Mouse (Mus musculus) heart, adult 9 months (tissue): ENCODE measurements around the gene Nalcn.
"Not testable (repeated sequence)": the region's sequence is repeated elsewhere in the genome, so short reads cannot be mapped to it uniquely, and the experiment has no call there.

Experiments
- DNase-seq, 2 experiments: peaks; one replicate each; pipeline ENCODE4 v3.0.0; 2022; ENCODE audit warnings: low spot score in 2 of 2

Nalcn gene

DNA sequence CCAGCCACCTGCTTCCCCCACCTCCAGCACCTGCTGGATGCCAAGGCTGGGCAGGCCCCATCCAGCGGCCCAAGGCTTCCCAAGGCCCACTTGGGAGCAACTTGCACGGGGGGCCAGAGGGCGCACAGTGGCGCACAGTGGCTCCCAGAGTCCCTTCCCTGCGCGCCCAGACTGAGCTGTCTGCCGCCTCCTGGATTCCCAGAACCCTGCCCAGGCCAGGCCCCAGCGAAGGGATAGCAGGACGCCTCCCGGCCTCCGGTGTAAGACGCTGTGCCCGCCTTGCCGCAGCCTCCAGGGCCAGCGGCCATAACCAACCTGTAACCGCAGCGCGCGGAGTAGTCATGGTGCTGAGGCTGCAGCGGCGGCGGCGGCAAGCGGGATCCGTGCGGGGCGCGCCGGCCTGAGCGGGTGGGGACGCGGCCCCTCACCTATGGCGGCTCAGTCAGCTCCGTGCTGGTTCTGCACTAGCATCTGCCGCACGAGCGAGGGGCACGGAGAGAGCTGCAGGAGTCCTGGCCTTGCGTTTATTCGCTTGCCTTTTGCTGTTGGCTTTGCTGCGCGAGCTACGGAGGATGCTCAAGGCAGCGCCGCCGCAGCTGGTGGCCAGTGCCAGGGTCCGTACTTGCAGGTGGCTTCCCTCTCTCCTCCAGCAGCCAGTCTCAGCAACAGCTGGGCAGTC lies at the start of gene Nalcn:
TSS of gene Nalcn (minus strand) at position 644 of the 679 bp plus-strand sequence.
- peak in 1 of 2 experiments; percentile 2 for DNase-seq

GRCm38 (mm10) chr14:123671076-123671475 lies 44.1 kb upstream of the Nalcn start:
- not testable (repeated sequence) for DNase-seq

- DNase-seq: no peak
These were observed 37.5 kb upstream of the Nalcn start for GRCm38 (mm10) chr14:123664451-123664850.

DNA sequence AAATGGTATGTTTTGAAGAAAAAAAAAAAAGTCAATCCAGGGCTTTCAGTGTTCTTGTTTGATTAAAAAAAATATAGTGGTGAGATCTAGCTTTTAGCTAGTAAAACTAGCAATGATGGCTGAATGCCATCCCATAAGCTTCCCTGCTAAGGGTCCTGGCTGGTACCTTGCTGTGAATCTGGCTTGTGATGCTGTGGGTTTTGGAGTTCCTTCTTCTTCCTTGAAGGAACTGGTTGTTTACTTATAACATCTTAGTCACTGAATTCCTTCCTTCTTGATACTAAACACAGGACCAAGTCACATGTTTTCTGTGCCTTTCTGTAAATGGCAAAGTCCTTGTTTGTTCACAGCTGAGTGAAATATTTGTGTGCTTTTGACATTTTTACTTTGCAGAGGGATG lies 36.3 kb upstream of the Nalcn start:
- no peak for DNase-seq

GRCm38 (mm10) chr14:123662386-123662785 lies 35.4 kb upstream of the Nalcn start:
- DNase-seq: no peak

GRCm38 (mm10) chr14:123661091-123661491 lies 34.1 kb upstream of the Nalcn start:
- peak; percentile 20 to 31 for DNase-seq

DNA sequence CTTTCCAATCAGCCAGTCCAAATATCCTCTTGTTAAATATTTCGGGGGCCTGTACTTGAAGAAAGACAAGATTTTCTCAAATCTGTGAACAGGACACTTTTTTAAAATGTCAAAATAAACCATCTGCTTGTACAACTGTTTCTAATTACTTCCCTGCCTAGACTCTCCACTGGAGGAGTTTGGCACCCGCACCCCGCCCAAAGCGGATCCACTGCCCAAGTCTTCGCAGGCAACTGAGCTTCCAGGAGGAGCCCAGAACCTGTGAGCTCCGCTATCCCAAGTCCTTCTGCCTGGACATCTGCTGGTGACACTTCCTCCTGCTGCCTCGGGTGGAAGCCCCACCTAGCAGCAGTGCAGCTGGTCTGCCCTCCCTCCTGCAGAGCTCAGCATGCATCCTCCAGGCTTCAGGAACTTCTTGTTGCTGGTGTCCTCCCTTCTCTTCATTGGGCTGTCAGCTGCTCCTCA lies 33.0 kb upstream of the Nalcn start, which contains the start of gene Itgbl1:
TSS of gene Itgbl1 (plus strand) at position 51 of the 465 bp plus-strand sequence.
- DNase-seq: peak; percentile 16 to 25

DNA sequence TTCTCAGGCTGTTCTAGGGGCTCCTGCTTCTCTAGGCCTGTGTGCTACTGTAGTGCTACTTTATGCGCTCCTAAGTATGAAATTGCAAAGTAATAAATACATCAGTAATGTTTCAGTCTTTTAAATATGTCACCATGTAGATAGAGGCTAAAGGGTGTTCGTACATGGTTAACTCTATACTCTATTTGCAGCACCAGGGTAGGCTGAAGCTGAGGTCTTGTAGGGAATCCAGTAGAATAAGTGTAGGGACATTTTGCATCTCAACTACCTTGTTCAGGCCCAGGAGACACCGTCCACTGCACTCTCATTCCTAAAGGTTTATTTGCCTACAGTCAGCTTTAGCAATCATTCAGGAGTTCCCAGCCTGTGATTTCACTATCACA lies 227 bp upstream of the Nalcn start:
- no peak for DNase-seq

GRCm38 (mm10) chr14:123622969-123623368 lies 4.0 kb downstream of the Nalcn start:
- DNase-seq: no peak

GRCm38 (mm10) chr14:123595265-123595664 lies 31.7 kb downstream of the Nalcn start:
- DNase-seq: no peak

DNA sequence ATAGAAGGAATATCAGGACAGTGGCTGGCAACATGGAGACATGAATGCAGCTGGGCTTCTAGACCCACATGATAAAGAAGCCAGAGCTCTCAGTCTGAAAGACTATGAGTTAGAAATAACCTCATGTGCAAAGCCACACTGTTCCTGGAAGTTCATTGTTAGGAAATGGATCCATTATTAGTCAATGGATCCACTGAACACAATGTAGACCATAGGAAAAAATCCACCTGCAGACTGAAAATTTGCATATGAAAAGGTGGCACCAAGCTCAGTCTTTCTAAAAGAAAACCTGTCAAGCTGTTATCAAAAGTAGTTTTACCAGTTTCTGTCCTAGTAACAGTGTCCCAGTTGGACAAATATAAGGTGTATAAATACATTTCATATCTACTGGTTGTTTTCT lies 39.5 kb downstream of the Nalcn start:
- no peak for DNase-seq

DNA sequence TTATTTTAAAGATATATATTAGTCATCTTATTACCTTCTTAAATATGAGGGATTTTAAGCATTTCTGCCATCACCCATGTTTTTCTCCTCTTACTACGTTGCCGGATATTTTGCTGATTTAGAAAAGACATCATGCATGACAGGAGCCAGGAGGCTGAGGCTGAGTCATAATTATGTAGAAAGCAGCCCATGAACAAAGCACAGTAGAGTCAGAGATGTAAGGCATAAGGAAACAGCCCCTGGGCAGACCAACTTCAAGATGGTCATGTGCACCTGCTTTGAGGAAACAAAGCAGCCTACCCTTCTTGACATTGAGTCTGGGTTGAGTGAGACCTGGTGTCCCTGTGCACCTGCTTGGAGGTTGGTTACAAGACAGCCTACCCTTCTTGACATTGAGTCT lies 44.5 kb downstream of the Nalcn start:
- DNase-seq: no peak

GRCm38 (mm10) chr14:123575356-123575755 lies 51.6 kb downstream of the Nalcn start:
- no peak for DNase-seq

DNA sequence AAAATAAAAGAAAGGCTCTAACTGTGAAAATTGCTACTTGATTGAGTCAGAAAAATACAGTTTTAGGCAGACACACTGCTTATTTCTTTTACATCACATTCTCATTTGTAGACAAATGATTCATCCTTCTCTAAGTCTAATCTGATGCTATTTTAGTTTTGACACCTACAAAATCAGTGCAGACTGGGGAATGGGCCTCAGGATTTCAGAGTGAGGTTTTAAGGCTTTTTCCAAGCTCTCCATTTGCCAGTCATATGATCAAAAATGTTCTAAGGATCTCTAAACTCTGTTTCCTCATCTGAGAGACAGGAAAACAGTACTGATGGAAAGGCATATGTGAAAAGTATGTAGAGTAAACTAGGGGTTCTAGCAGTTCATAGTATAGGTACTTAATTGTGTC lies 52.0 kb downstream of the Nalcn start:
- no peak for DNase-seq

DNA sequence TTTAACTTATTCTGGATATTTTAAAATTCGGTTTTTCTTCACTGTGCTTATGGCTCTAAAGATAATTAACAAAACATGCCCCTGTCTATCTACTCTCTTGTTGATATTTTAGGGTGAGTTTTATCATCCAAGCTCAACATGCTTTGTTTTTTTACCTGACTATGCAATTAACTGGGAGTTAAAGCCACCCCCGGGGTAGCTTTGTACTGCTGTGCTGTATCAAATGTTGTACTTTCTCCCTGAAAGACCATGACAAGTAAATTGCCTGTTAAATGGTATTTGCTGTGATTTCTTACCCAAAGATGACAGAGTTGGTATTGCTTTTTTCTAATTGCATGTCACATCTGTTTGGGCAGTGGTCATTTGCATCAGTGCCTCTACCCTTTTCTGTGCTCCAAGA lies 60.3 kb downstream of the Nalcn start:
- no peak for DNase-seq

DNA sequence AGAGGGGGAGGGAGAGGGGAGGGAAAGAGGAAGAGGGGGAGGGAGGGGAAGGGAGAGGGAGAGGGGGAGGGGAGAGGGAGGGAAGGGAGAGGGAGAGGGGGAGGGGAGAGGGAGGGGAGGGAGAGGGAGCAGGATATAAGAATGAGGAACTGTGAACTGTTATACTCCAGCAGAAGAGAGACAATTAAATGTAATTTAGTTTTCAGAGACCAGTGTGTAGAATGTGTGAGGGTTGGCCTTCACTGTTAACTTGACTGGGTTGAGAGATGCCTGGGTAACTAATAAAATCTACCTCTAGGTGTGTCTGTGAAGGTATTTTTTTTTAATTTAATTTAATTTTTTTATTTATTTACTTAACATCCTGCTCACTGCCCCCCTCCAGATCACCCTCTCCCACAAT lies 71.4 kb downstream of the Nalcn start:
- no peak for DNase-seq

DNA sequence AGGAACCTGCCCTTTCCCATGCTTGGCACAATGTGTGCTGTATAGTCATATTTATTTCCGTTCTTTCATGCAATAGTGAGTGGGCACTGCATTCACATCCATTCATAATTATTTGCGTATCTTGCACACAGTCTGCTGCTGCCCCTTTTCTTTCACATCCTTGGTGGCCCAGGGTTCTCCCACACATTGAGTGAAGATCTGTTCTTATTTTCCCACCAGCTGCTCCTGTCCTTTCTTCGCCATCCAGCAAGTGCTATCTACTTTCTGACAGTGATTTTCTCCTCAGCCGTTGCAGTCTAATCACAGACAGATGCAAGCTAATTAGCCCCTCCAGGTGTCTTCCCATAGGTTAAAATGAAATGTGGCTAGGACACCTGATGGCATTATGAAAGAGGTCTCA lies 72.0 kb downstream of the Nalcn start:
- no peak for DNase-seq

DNA sequence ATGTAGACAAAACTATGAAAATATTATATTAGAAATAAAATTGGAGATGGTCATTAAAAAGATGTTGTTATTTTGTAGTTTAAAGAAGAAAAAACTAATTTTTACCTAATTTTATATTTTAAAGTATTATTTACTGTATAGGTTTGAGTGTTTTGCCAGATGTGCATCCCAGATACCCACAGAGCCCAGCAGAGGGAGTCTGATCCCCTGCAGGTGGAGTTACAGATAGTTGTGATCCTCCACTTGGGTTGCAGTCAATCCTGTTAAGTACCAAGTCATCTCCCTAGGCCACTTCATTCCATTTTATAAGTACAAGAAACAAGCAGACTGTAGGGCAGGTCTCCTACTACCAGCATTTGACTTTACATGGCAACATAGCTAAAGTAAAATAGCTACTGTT lies 84.6 kb downstream of the Nalcn start:
- no peak for DNase-seq

DNA sequence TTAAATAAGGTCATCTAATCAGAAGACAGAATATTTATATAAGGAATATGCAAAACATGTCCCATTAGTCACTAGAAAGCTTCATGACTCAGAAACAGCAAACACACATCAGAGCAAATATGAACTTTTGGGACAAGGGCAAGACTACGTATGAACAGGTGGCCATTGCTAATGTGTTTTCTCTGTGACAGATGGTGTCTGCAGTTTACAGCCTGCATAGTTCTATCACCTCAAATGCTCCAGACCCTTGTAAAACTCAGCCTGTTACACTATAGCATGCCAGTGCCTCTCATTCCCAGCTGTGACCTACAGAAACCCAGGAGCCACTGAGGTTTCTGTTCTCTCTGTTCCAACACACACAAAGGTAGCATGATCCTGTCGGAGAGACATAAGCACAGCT lies 91.3 kb downstream of the Nalcn start:
- no peak for DNase-seq

GRCm38 (mm10) chr14:123533000-123533399 lies 93.9 kb downstream of the Nalcn start:
- DNase-seq: peak; percentile 6 to 56

DNA sequence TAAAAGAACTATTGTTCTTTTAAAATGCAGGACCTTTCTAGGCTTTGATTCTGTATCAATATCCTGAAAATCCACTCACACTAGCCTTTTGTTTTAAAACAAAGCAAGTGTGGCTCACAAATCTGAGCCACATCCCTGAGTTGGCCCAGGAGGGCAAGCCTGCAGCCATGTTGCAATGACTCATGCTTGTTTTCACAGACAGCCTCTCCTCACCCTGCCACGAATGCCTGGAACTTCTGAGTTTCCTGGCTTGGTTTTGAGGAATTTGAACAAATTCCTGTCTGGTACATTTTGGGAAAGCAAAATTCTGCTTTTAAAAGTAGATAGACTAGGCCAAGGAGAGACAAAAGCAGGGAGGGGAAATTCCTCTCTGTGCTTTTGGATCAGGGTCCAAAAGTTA lies 95.7 kb downstream of the Nalcn start:
- peak; percentile 62 to 76 for DNase-seq

DNA sequence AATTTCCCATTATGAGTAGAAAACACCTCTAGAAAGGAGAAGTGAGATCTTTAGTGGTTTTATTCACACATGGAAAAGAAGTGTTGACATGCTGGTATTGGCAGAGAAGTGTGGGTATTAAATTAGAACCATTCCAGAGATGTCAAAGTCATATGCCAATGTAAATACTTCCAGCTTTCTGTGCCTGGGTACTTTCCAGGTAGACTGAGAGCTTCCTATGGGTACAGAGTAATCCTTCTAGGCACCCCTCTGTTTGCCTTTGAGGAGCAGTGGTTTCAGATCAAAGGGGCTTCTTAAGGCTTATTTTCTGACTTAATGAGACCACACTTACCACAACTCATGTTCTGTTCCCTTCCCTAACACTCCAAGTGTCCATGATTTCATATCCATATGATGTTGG lies 97.8 kb downstream of the Nalcn start:
- no peak for DNase-seq

DNA sequence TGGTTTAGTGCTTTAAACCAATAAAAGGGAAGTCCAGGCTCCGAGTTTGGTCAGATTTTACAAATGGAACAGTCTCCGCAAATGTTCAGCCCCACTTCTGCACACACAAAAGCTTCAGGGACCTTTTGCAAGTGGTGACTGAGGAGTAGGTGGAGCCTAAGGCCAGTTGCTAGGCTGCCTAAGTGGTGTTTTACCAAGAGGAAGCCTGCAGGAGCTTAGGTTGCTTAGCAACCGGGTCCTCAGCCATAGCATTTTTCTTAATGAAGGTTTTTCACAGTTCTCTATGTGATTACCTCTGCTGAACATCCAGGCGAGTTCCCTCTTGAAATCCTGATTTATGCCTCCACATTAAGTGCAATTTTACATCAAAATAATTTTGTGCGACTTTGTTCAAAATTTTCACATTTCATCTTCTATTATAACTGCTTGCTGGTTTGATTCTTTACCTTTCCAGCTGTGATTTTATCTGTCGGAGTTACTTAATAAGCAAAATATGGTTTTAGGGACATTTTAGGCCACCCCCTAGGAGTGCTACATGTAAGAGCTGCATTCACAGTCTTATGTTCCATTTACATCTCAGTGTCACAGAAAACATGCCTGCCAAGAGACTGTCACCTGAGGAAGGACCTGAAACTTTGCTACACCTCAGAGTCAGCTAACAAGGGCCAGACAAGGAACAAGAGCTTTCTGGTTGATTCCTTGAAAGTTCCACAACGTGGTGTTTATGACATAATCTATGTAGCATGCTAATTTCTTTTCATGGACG lies 113.4 kb downstream of the Nalcn start:
- no peak for DNase-seq
